Mouse (Mus musculus) embryonic facial prominence, embryonic 15.5 days (tissue): Measurements from ENCODE around the gene Haus2. TPM values are rescaled to one million over a fixed set of nuclear protein-coding genes. Genes with fewer than 3 reads are reported as not detected.
A peak's percentile ranks its signal among the peaks of the same experiment; 100 is the strongest.

ENCODE experiments used
- ATAC-seq: fragments of 200-750 bp; cut with Nextera tagmentation; 2 replicates; pipeline ENCODE4 v1.8.0; 2017; ENCODE audit warnings: low read depth, moderate TSS enrichment; ENCODE audit not compliant: insufficient number of reproducible peaks, low FRiP score, low TSS enrichment
- H3K27ac ChIP-seq: fragments of 300-500 bp; sonication (generic); replicated peaks from 2 replicates; pipeline ENCODE4 v1.5.1; 2015; ENCODE audit warnings: mild to moderate bottlenecking, inconsistent platforms
- H3K27me3 ChIP-seq: fragments of 300-500 bp; sonication (generic); 2 replicates; pipeline ENCODE4 v1.6.1; 2015; ENCODE audit warnings: inconsistent platforms
- H3K36me3 ChIP-seq: fragments of 300-500 bp; sonication (generic); 2 replicates; pipeline ENCODE4 v1.6.1; 2015; ENCODE audit warnings: mild to moderate bottlenecking, inconsistent platforms
- H3K4me1 ChIP-seq: fragments of 300-500 bp; sonication (generic); 2 replicates; pipeline ENCODE4 v1.6.1; 2015; ENCODE audit warnings: inconsistent platforms
- H3K4me2 ChIP-seq: fragments of 300-500 bp; sonication (generic); replicated peaks from 2 replicates; pipeline ENCODE4 v1.6.1; 2015; ENCODE audit warnings: mild to moderate bottlenecking, inconsistent platforms
- H3K4me3 ChIP-seq: fragments of 300-500 bp; sonication (generic); replicated peaks from 2 replicates; pipeline ENCODE4 v1.5.1; 2015; ENCODE audit warnings: mild to moderate bottlenecking, inconsistent platforms
- H3K9ac ChIP-seq: fragments of 300-500 bp; sonication (generic); 2 replicates; pipeline ENCODE4 v1.6.1; 2015; ENCODE audit warnings: inconsistent platforms
- H3K9me3 ChIP-seq: fragments of 300-500 bp; sonication (generic); replicated peaks from 2 replicates; pipeline ENCODE4 v1.6.1; 2016; ENCODE audit warnings: inconsistent platforms
- WGBS: fragments of 180-500 bp; shearing (Covaris S2); methylation state at CpG from one replicate; pipeline ENCODE4 v1.1.7; 2015; 5-methylcytosine and 5-hydroxymethylcytosine counted together
- polyA plus RNA-seq: library from polyadenylated mRNA; unstranded; fragments of >200 nt; fragmentation: Nextera tagmentation; extraction: Ambion mirVana; gene quantifications from 2 replicates; pipeline ENCODE4 v1.2.1, GENCODE M21; 2015

Gene Haus2
- polyA plus RNA-seq, 1 experiment from 2014 or later: 22.4 TPM

DNA sequence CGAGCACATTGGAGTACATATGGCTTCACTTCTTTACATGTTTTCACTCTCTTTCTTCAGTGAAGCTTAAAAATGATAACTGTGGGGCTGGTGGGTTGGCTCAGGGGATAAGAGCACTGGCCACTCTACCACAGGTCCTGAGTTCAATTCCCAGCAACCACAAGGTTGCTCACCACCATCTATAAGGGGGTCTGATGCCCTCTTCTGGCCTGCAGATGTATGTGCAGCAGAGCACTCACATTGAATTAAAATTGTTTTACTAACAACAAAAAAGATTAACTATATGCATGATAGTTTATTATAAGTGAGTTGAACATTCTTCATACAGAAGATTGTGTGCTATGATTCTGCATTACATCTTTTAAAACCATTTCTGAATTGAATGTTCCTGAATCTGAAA is 10.4 kb downstream of the Haus2 start:
- Histone ChIP-seq H3K4me3 (no peak overlapping the region), H3K4me1 (no peaks in the 10 kb centered on the region), H3K9me3 (no peaks in the 10 kb centered on the region), H3K9ac (no peak overlapping the region), H3K36me3 (peaks cover 34% of the 10 kb centered on the region), H3K27me3 (no peaks in the 10 kb centered on the region), H3K27ac (no peak overlapping the region), H3K4me2 (no peak overlapping the region)
- ATAC-seq: no peak
- WGBS: 93% methylated on average over 1 of the region's 1 CpGs

DNA sequence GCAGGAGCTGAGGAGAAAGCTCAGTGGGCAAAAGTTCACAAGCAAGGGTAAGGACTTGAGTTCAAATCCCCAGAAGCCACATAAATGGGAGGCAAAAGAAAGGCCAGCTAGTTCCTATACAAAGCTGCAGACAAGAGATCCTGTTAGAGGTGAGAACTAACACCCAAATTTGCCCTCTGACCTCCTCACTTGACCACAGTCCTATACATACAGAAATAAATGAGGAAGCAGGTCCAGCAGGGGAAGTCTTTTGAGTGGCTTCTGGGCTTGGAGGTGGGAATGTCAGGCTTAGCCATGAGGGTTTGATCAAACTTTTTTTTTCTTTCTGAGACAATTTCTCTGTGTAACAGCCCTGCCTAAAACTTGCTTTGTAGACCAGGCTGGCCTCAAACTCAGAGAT is 13.7 kb downstream of the Haus2 start:
- Histone ChIP-seq H3K27ac (no peak overlapping the region), H3K4me2 (no peak overlapping the region), H3K27me3 (no peaks in the 10 kb centered on the region), H3K9me3 (no peaks in the 10 kb centered on the region), H3K4me3 (no peak overlapping the region), H3K9ac (no peak overlapping the region), H3K36me3 (peaks cover 13% of the 10 kb centered on the region), H3K4me1 (no peaks in the 10 kb centered on the region)
- ATAC-seq: no peak

DNA sequence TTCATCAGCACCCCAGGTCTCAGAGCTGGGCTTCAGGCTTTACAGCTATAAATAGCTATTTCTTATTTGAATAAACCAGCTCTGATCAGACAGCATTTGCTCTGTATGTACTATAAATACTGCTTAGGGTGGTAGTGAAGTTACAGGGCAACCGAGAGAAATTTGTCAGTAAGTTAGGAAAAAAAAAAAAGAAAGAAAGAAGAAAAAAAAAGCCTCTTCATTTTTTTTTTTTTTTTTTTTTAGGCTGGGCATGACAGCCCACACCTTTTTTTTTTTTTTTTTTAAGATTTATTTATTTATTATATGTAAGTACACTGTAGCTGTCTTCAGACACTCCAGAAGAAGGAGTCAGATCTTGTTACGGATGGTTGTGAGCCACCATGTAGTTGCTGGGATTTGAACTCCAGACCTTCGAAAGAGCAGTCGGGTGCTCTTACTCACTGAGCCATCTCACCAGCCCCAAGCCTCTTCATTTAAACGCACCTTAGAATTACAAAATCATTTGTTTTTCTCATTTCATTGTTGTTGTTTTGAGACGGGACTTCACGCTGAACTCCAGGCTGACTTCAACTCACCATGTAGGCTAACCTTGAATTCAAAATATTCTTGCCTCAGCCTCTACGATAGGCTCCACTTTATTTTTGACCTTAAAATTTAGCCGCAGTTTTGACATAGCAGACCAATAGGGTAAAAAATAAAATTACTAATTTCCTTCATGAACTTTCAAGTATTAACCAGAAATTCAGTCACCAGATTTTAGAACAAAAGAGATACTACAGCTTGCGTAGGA is 19.1 kb downstream of the Haus2 start:
- Histone ChIP-seq H3K9me3 (no peaks in the 10 kb centered on the region), H3K4me2 (peak overlapping the region; percentile 74), H3K4me1 (peaks cover 15% of the 10 kb centered on the region; the same call in 1 of the 2 replicates), H3K4me3 (peak overlapping the region; percentile 68), H3K36me3 (0 out of 2 replicates have a peak, but pooled peaks cover 6% of the 10 kb centered on the region), H3K9ac (0 out of 2 replicates have a peak overlapping the region, but pooled peaks have one; percentile 21), H3K27ac (0 out of 2 replicates have a peak overlapping the region, but pooled peaks have one; percentile 34), H3K27me3 (no peaks in the 10 kb centered on the region)
- 25% methylated on average over 10 of the region's 10 CpGs for WGBS
- ATAC-seq: no peak

DNA sequence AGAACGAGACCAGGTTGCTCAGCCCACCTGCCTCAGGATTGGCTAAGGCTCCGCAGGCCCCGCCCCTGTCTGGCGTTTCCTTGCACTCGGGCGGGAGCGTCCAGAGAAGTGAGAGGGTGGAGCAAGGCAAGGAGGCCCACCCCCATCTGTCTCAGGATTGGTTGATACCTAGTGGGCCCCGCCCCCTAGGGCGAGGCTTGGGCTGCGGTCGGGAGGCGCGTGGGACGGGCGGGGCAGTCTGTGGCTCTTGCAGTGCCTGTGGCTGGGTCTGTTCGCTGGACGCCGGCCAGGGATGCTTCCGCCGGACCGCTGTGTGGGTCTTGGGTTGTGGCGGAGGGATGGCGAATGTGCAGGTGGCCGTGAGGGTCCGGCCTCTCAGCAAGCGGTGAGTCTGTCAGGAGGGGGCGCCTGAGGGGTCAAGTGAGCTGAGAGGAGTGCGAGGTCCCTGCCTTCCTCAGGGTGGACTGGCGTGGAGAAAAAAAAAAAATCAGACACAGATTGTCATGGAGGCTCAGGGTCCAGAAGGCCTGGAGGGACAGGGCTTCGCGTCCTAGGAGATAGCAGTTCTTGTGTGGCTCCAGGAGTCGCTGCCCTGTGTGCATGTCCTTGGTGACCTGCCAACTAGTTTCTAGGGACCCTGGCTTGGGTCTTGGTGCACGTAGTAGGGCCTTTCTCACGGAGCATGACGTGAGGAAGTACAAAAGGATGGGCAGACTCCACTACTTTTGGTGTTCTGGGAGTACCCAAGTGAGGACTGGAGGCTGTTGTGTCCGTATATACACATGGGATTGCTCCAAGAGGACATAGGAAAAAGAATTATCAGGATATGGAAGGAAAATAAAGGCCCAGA is 19.9 kb downstream of the Haus2 start, which contains the start of gene Stard9:
Gene Stard9, plus strand, starts transcription at position 236 of the 850 bp plus-strand sequence.
- peak; percentile 100 for ATAC-seq
- Histone ChIP-seq H3K36me3 (peaks cover 9% of the 10 kb centered on the region; the same call in 1 of the 2 replicates), H3K4me2 (peak within 1 kb of the TSS; percentile 74), H3K9me3 (no peaks in the 10 kb centered on the region), H3K4me3 (peak within 1 kb of the TSS; percentile 68), H3K27me3 (no peaks in the 10 kb centered on the region), H3K27ac (0 out of 2 replicates have a peak within 1 kb of the TSS, but pooled peaks have one; percentile 34), H3K9ac (peak within 1 kb of the TSS; percentile 48), H3K4me1 (peaks cover 15% of the 10 kb centered on the region; the same call in 1 of the 2 replicates)
- WGBS: 3% methylated on average over 36 of the region's 36 CpGs

DNA sequence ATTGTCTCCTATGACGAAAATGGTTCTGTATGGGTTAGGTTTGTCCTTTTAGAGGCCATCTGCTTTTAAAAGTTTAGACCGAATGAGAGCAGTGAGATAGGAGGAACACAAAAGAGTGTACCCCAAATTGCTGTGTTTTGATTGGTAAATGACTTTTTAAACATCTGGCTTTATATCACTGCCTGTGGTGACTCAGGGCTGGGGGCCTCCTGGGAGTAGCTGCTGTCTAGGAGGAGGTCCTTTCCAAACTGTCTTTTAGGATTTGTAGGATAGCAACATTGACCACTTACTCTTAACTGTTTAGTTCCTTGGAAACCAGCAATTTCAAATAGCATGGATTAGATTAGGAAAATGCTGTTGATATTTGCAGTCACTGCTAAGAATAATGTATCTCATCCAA is 21.1 kb downstream of the Haus2 start:
- H3K9ac ChIP-seq: no peak overlapping the region
- peak overlapping the region; percentile 74; the same call in 1 of the 2 replicates for H3K4me2 ChIP-seq
- H3K4me1 ChIP-seq: peaks cover 15% of the 10 kb centered on the region; the same call in 1 of the 2 replicates
- H3K27me3 ChIP-seq: no peaks in the 10 kb centered on the region
- H3K36me3 ChIP-seq: peaks cover 16% of the 10 kb centered on the region; the same call in 1 of the 2 replicates
- WGBS: 72% methylated on average over 2 of the region's 2 CpGs
- H3K27ac ChIP-seq: no peak overlapping the region
- no peaks in the 10 kb centered on the region for H3K9me3 ChIP-seq
- no peak for ATAC-seq
- H3K4me3 ChIP-seq: peak overlapping the region; percentile 68; the same call in 1 of the 2 replicates

DNA sequence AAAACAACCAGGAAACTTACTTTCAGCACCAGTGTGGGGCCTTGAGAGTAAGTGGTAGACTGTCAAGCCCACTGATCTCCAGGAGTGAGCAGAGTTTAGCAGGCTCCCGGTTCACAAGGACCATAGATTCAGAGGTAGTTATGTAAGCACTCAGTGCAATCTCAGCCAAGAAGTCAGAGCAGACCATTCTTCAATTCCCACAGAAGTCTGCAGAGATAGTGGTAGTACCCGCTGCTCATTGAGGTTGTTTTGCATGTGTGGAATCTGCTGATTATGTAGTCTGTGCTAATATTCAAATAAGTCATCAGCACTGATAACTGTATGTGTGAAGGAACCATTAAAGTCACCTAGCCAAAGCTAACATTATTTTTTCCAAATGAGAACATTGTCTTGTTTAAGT is 21.5 kb downstream of the Haus2 start:
- H3K27ac ChIP-seq: no peak overlapping the region
- H3K4me3 ChIP-seq: no peak overlapping the region
- no peak overlapping the region for H3K9ac ChIP-seq
- ATAC-seq: no peak
- peaks cover 19% of the 10 kb centered on the region; the same call in 1 of the 2 replicates for H3K36me3 ChIP-seq
- no peaks in the 10 kb centered on the region for H3K27me3 ChIP-seq
- H3K9me3 ChIP-seq: no peaks in the 10 kb centered on the region
- peaks cover 15% of the 10 kb centered on the region; the same call in 1 of the 2 replicates for H3K4me1 ChIP-seq
- H3K4me2 ChIP-seq: peak overlapping the region; percentile 24; the same call in 1 of the 2 replicates
- WGBS: 65% methylated on average over 2 of the region's 2 CpGs

DNA sequence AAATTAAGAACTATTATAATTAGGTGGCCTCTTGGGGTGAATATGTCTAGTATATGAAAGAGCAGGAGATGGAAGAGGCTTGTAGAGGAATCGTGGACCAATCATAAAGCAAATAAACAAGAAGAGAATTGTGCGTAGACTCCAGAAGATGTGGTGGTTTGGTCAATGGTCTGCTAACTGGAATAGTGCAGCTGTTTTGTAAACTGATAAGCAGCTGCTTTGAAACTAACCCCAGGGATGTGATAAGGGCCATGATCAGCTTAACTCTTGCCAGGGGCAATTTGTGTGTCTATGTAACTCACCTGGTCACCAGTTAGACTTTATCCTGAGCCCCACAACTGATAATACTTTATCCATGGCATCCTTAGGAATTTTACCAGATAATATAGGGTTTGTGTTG is 22.3 kb downstream of the Haus2 start:
- Histone ChIP-seq H3K9me3 (no peaks in the 10 kb centered on the region), H3K4me1 (peaks cover 15% of the 10 kb centered on the region; the same call in 1 of the 2 replicates), H3K9ac (no peak overlapping the region), H3K4me3 (no peak overlapping the region), H3K27ac (no peak overlapping the region), H3K36me3 (peaks cover 19% of the 10 kb centered on the region; the same call in 1 of the 2 replicates), H3K4me2 (no peak overlapping the region), H3K27me3 (no peaks in the 10 kb centered on the region)
- no peak for ATAC-seq
- WGBS: 78% methylated on average over 2 of the region's 2 CpGs

DNA sequence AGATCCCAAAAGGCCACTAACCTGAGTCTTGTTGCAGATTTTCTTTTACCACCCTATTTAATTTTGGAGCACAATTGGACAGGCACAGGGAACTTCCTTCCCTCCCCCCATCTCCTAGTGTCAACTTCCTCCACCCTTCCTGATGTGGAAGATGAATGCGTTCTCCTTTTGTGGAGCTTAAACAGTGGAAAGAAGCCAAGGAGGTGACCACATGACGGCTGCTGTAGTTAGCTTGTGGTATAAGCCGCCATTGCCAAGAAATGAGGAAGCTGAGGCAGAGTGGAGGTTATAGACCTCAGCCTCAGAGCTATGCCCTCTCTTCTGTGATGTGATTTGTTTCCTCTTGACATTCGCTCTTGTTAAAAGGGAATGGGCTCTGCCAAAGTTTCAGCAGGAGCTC is 22.8 kb downstream of the Haus2 start:
- H3K4me1 ChIP-seq: peaks cover 15% of the 10 kb centered on the region; the same call in 1 of the 2 replicates
- no peak overlapping the region for H3K27ac ChIP-seq
- H3K36me3 ChIP-seq: peaks cover 19% of the 10 kb centered on the region; the same call in 1 of the 2 replicates
- H3K4me3 ChIP-seq: no peak overlapping the region
- WGBS: 84% methylated on average over 4 of the region's 4 CpGs
- no peak for ATAC-seq
- H3K9ac ChIP-seq: no peak overlapping the region
- H3K9me3 ChIP-seq: no peaks in the 10 kb centered on the region
- no peaks in the 10 kb centered on the region for H3K27me3 ChIP-seq
- H3K4me2 ChIP-seq: no peak overlapping the region

DNA sequence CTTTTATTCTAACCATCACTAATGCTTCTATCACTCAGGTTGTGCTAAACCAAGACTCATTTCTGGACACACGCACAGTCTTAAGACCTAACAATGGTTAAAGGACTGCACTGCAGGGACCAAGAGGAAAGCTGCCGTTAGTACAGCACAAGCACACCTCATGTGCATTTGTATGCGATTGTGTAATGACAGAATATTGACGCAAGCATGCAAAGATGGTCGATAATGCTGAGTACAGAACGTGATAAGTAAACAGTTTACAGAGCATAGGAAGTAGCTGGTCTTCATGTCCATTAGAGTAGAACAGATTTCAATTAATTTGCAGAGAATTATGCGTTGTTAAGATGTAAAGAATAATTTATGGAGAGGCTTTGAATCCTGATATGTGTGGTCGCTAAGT is 31.7 kb downstream of the Haus2 start:
- Histone ChIP-seq H3K4me3 (no peak overlapping the region), H3K36me3 (no peaks in the 10 kb centered on the region), H3K27me3 (no peaks in the 10 kb centered on the region), H3K27ac (no peak overlapping the region), H3K9me3 (no peaks in the 10 kb centered on the region), H3K9ac (no peak overlapping the region), H3K4me2 (no peak overlapping the region), H3K4me1 (no peaks in the 10 kb centered on the region)
- ATAC-seq: no peak
- 90% methylated on average over 8 of the region's 8 CpGs for WGBS

DNA sequence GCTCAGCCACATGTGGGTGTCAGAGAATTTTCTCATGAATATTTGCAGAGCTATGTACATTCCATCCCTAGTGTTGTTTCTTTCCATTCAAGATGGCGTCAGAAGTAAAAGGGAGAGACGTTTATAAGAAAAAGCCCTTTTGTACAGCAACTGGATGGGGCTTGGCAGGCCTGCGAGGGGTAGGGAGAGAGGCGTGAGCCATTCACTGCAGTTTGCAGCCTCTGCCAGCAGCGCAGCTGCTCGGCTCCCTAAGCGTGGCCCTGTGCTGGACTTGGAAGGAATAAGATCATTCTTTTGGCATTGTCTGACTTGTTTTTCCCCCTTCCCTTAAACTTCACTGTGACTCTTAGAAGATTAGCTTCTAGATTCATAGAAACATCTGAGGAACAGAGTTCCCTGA is 34.7 kb downstream of the Haus2 start:
- WGBS: 43% methylated on average over 7 of the region's 7 CpGs
- no peaks in the 10 kb centered on the region for H3K4me1 ChIP-seq
- peak overlapping the region; percentile 76 for H3K27ac ChIP-seq
- no peaks in the 10 kb centered on the region for H3K27me3 ChIP-seq
- no peak overlapping the region for H3K9ac ChIP-seq
- peak; percentile 70; the same call in 1 of the 2 replicates for ATAC-seq
- no peak overlapping the region for H3K4me2 ChIP-seq
- H3K36me3 ChIP-seq: no peaks in the 10 kb centered on the region
- H3K9me3 ChIP-seq: no peaks in the 10 kb centered on the region
- no peak overlapping the region for H3K4me3 ChIP-seq

DNA sequence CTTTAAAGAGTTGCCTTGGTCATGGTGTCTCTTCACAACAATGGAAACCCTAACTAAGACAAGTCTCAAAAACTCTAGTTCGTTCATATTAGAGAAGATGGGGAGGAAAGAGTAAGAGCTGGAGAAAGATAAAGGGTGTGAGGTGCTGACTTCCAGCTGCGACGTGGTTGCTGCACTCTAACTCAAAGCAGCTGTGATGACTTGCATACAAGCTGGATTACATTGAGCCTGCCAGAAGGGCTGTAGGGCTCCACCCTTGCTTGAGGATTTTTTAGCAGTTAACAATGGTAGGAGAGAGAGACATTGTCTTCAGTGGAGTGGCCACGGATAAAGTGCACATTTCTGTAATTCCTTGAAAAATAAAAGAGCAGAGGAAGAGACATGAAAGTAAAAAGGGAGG is 37.6 kb downstream of the Haus2 start:
- 0 out of 2 replicates have a peak, but pooled peaks have one; percentile 63 for ATAC-seq
- no peaks in the 10 kb centered on the region for H3K27me3 ChIP-seq

More for the DNA sequence above, 37.6 kb downstream of the Haus2 start:
- H3K4me3 ChIP-seq: no peak overlapping the region
- H3K9me3 ChIP-seq: no peaks in the 10 kb centered on the region
- peaks cover under 1% of the 10 kb centered on the region; the same call in 1 of the 2 replicates for H3K4me1 ChIP-seq
- no peak overlapping the region for H3K9ac ChIP-seq
- WGBS: 25% methylated on average over 4 of the region's 4 CpGs
- H3K4me2 ChIP-seq: no peak overlapping the region
- H3K27ac ChIP-seq: no peak overlapping the region
- no peaks in the 10 kb centered on the region for H3K36me3 ChIP-seq
